Mouse (Mus musculus) cerebellum, adult 9-10 months (tissue): ENCODE measurements around the gene Shc1.

Experiments
- DNase-seq: peaks from one replicate; pipeline ENCODE4 v3.0.0; 2022

The Shc1 gene

GRCm38 (mm10) chr3:89454401-89455177, 36.3 kb downstream of the Shc1 start, which contains the start of gene Pmvk:
Gene Pmvk (plus strand): TSS chr3:89454541.
- no peak for DNase-seq

GRCm38 (mm10) chr3:89455786-89456285, 37.6 kb downstream of the Shc1 start:
- DNase-seq: no peak

- DNase-seq: peak; percentile 50
Observed at GRCm38 (mm10) chr3:89456726-89457665, 38.8 kb downstream of the Shc1 start.

GRCm38 (mm10) chr3:89458372-89458964, 40.2 kb downstream of the Shc1 start:
- no peak for DNase-seq

- peak; percentile 92 for DNase-seq
Observed at GRCm38 (mm10) chr3:89458965-89459807, 40.9 kb downstream of the Shc1 start.

DNA sequence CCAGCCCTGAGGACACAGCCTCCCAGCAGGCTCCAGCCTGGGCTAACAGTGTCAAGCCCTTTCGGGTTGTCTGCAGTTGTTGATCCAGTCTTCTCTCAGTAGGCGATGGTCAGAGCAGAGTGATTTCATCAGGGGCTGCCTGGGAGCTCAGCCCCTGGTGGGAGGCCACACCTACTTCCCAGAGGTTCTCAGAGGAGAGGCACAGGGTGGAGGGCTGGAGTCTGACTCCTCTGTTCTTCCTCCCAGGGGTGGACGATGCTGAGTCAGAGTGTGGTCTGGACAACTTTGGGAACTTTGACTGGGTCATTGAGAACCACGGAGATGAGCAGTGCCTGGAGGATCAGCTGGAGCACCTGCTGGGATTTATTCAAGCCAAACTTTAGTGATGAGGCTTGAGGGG, 50.0 kb downstream of the Shc1 start:
- DNase-seq: no peak

GRCm38 (mm10) chr3:89472280-89472679, 54.0 kb downstream of the Shc1 start:
- DNase-seq: no peak

GRCm38 (mm10) chr3:89473838-89474237, 55.6 kb downstream of the Shc1 start:
- no peak for DNase-seq

- no peak for DNase-seq
Observed at GRCm38 (mm10) chr3:89479055-89479454, 60.8 kb downstream of the Shc1 start.
